Mouse (Mus musculus) midbrain, embryonic 13.5 days (tissue): ENCODE results near the gene Esrrg. TPM values are rescaled to one million over a fixed set of nuclear protein-coding genes. Genes with fewer than 3 reads are reported as not detected.

Experiments
- ATAC-seq: fragments of 200-750 bp; cut with Nextera tagmentation; 2 replicates; pipeline ENCODE4 v1.8.0; 2017; ENCODE audit warnings: mild to moderate bottlenecking, moderate TSS enrichment, moderate library complexity
- H3K27ac ChIP-seq: fragments of 300-500 bp; sonication (generic); 2 replicates; pipeline ENCODE4 v1.5.1; 2015; ENCODE audit warnings: inconsistent platforms, mild to moderate bottlenecking, moderate library complexity
- H3K27me3 ChIP-seq: fragments of 300-500 bp; sonication (generic); 2 replicates; pipeline ENCODE4 v1.6.1; 2015; ENCODE audit warnings: mild to moderate bottlenecking, inconsistent platforms
- H3K36me3 ChIP-seq: fragments of 300-500 bp; sonication (generic); 2 replicates; pipeline ENCODE4 v1.6.1; 2015; ENCODE audit warnings: mild to moderate bottlenecking, inconsistent platforms
- H3K4me1 ChIP-seq: fragments of 300-500 bp; sonication (generic); replicated peaks from 2 replicates; pipeline ENCODE4 v1.6.1; 2015; ENCODE audit warnings: inconsistent platforms
- H3K4me2 ChIP-seq: fragments of 300-500 bp; sonication (generic); replicated peaks from 2 replicates; pipeline ENCODE4 v1.6.1; 2015; ENCODE audit warnings: moderate library complexity, mild to moderate bottlenecking, inconsistent platforms
- H3K4me3 ChIP-seq: fragments of 300-500 bp; sonication (generic); replicated peaks from 2 replicates; pipeline ENCODE4 v1.5.1; 2015; ENCODE audit warnings: mild to moderate bottlenecking, inconsistent platforms
- H3K9ac ChIP-seq: fragments of 300-500 bp; sonication (generic); replicated peaks from 2 replicates; pipeline ENCODE4 v1.6.1; 2015; ENCODE audit warnings: mild to moderate bottlenecking, inconsistent platforms
- H3K9me3 ChIP-seq: fragments of 300-500 bp; sonication (generic); 2 replicates; pipeline ENCODE4 v1.6.1; 2016; ENCODE audit warnings: mild to moderate bottlenecking, inconsistent platforms
- WGBS: fragments of 180-500 bp; shearing (Covaris S2); methylation state at CpG from one replicate; pipeline ENCODE4 v1.1.7; 2015; 5-methylcytosine and 5-hydroxymethylcytosine counted together
- polyA plus RNA-seq: library from polyadenylated mRNA; unstranded; fragments of >200 nt; fragmentation: Nextera tagmentation; extraction: Ambion mirVana; gene quantifications from 2 replicates; pipeline ENCODE4 v1.2.1, GENCODE M21; 2015

Gene Esrrg
- polyA plus RNA-seq, 1 experiment from 2014 or later = 16.5 TPM

GRCm38 (mm10) chr1:187794240-187794930 lies 185.8 kb downstream of the Esrrg start:
- Histone ChIP-seq H3K4me2 (no peak overlapping the region), H3K4me3 (no peak overlapping the region), H3K36me3 (no peaks in the 10 kb centered on the region), H3K9me3 (no peaks in the 10 kb centered on the region), H3K4me1 (peaks cover 12% of the 10 kb centered on the region), H3K27me3 (no peaks in the 10 kb centered on the region), H3K27ac (no peak overlapping the region), H3K9ac (no peak overlapping the region)
- 92% methylated on average over 5 of the region's 5 CpGs for WGBS
- ATAC-seq = no peak

DNA sequence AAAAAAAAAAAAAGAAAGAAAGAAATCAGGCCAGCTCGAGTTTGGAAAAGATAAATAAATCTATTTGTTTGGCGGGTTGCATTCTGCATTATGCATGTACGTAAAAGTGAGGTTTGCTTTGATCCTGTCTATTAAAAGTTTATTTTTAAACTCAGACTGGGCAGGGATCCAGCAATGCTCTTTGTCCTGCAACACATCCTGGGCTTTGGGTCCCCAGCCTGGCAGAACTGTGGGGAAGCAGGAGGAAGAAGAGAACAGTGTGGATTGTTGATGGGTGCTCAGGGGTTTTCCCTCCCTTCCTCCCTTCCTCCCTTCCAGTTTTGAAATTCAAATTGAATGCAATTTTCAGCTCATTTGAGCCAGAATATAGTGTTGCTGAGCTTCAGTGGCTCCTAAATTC lies 187.0 kb downstream of the Esrrg start:
- Histone ChIP-seq H3K36me3 (no peaks in the 10 kb centered on the region), H3K4me2 (no peak overlapping the region), H3K9ac (no peak overlapping the region), H3K4me1 (peaks cover 12% of the 10 kb centered on the region), H3K27me3 (no peaks in the 10 kb centered on the region), H3K9me3 (no peaks in the 10 kb centered on the region), H3K27ac (0 out of 2 replicates have a peak overlapping the region, but pooled peaks have one; percentile 35), H3K4me3 (no peak overlapping the region)
- 74% methylated on average over 3 of the region's 3 CpGs for WGBS
- no peak for ATAC-seq

DNA sequence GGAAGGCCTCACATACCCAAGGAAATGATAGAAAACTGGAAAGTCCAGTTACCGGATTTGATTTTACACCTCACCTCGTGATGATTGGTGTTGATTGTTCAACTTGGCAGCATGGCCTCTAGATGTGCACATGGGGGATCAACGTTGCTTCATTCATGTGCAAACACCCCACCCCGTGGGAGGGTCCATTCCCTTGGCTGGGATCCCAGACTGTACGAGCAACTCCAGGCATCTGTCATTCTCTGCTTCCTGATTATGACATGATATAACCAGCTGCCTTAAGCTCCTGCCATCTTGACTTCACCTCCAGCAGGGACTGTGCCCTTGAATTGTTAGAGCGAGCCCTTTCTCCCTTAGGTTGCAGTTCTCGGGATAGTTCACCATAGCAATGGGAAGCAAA lies 190.7 kb downstream of the Esrrg start:
- H3K36me3 ChIP-seq = no peaks in the 10 kb centered on the region
- H3K9ac ChIP-seq = no peak overlapping the region
- H3K27me3 ChIP-seq = no peaks in the 10 kb centered on the region
- 75% methylated on average over 7 of the region's 7 CpGs for WGBS
- H3K4me2 ChIP-seq = no peak overlapping the region
- no peaks in the 10 kb centered on the region for H3K9me3 ChIP-seq
- peaks cover 20% of the 10 kb centered on the region for H3K4me1 ChIP-seq
- no peak for ATAC-seq
- no peak overlapping the region for H3K27ac ChIP-seq
- no peak overlapping the region for H3K4me3 ChIP-seq

GRCm38 (mm10) chr1:187800761-187801160 lies 192.2 kb downstream of the Esrrg start:
- H3K4me2 ChIP-seq = no peak overlapping the region
- 85% methylated on average over 10 of the region's 10 CpGs for WGBS
- H3K4me3 ChIP-seq = no peak overlapping the region
- no peak overlapping the region for H3K9ac ChIP-seq
- no peak overlapping the region for H3K27ac ChIP-seq
- H3K4me1 ChIP-seq = peaks cover 17% of the 10 kb centered on the region
- H3K27me3 ChIP-seq = no peaks in the 10 kb centered on the region
- H3K9me3 ChIP-seq = no peaks in the 10 kb centered on the region
- no peak for ATAC-seq
- H3K36me3 ChIP-seq = no peaks in the 10 kb centered on the region

DNA sequence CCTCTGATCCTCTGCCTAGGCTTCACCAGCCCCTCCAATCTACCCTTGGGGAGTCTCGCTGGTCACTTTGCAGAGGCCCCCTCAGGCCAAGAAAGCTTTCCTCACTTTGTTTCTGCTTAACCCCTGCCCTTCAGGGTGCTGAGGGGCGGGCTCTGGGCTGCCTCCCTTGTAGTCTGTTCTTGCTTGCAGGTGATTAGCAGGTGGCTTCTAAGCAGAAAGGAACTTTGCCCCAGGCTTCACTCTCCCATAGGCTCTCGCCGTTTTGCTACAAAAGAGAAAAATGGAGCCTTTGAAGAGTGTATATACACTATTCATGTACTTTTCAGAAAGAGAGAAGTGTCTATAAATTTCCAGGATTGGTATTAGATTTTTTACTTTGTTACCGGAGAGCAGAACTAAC lies 195.0 kb downstream of the Esrrg start:
- Histone ChIP-seq H3K9me3 (no peaks in the 10 kb centered on the region), H3K27ac (no peak overlapping the region), H3K9ac (no peak overlapping the region), H3K27me3 (0 out of 2 replicates have a peak, but pooled peaks cover 5% of the 10 kb centered on the region), H3K4me2 (no peak overlapping the region), H3K4me3 (no peak overlapping the region), H3K4me1 (peaks cover 26% of the 10 kb centered on the region), H3K36me3 (no peaks in the 10 kb centered on the region)
- 25% methylated on average over 5 of the region's 5 CpGs for WGBS
- no peak for ATAC-seq

DNA sequence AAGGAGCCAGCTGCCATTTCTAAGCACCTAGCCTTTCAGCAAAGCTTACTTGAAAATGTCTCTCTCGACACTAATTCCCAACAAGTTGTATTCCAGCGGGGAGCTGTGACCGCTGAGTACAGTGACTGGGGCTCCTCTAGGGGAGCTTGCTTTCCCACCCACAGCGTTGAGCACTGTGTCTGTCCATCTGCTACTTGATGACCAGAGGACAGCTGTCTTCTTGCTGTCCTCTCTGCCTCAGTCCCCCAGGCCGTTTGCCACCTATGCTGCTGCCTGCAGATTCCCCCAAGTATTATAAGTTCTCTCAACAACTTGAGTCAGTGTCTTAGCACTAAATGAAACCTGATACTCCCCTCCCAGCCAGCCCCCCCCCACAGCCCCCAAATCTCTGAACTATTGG lies 195.4 kb downstream of the Esrrg start:
- no peak overlapping the region for H3K4me2 ChIP-seq
- no peak overlapping the region for H3K4me3 ChIP-seq
- 0 out of 2 replicates have a peak, but pooled peaks have one; percentile 20 for ATAC-seq
- H3K4me1 ChIP-seq = peaks cover 26% of the 10 kb centered on the region
- 5% methylated on average over 5 of the region's 5 CpGs for WGBS
- H3K36me3 ChIP-seq = no peaks in the 10 kb centered on the region
- no peak overlapping the region for H3K27ac ChIP-seq
- H3K9me3 ChIP-seq = no peaks in the 10 kb centered on the region
- H3K9ac ChIP-seq = no peak overlapping the region
- H3K27me3 ChIP-seq = 0 out of 2 replicates have a peak, but pooled peaks cover 5% of the 10 kb centered on the region

DNA sequence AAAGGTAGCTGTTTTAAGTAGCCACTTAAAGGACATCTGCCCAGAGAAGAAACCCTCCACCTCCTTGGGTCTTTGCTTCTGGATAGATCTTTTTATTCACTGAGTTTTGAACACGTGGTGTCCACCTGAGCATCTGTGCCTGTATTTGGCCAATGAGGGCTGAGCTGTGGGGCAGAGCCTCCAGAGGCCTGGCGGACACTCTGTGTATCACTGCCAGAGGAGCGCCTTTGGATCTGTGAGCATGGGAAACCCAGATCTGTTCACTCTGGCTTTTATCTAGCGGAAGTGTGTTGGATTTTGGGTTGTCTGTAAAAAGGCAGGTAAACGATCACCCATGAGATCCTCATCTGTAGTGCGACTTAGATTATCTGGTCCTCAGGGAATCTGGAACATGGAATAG lies 196.4 kb downstream of the Esrrg start:
- no peak overlapping the region for H3K27ac ChIP-seq
- H3K4me1 ChIP-seq = peaks cover 26% of the 10 kb centered on the region
- H3K36me3 ChIP-seq = no peaks in the 10 kb centered on the region
- WGBS = 78% methylated on average over 6 of the region's 6 CpGs
- 0 out of 2 replicates have a peak, but pooled peaks cover 7% of the 10 kb centered on the region for H3K27me3 ChIP-seq
- H3K4me2 ChIP-seq = no peak overlapping the region
- H3K9ac ChIP-seq = no peak overlapping the region
- no peak for ATAC-seq
- H3K9me3 ChIP-seq = no peaks in the 10 kb centered on the region
- no peak overlapping the region for H3K4me3 ChIP-seq

- peaks cover 26% of the 10 kb centered on the region for H3K4me1 ChIP-seq
- H3K9ac ChIP-seq = no peak overlapping the region; the same call in 1 of the 2 replicates
- H3K4me2 ChIP-seq = no peak overlapping the region
- ATAC-seq = 0 out of 2 replicates have a peak, but pooled peaks have one; percentile 20
- 31% methylated on average over 12 of the region's 12 CpGs for WGBS
- no peak overlapping the region for H3K27ac ChIP-seq
- no peaks in the 10 kb centered on the region for H3K36me3 ChIP-seq
- H3K9me3 ChIP-seq = no peaks in the 10 kb centered on the region
- H3K4me3 ChIP-seq = no peak overlapping the region
- H3K27me3 ChIP-seq = 0 out of 2 replicates have a peak, but pooled peaks cover 7% of the 10 kb centered on the region
Observed at GRCm38 (mm10) chr1:187807477-187808390, 199.1 kb downstream of the Esrrg start.

- Histone ChIP-seq H3K4me2 (no peak overlapping the region), H3K9me3 (no peaks in the 10 kb centered on the region), H3K27me3 (0 out of 2 replicates have a peak, but pooled peaks cover 7% of the 10 kb centered on the region), H3K4me3 (no peak overlapping the region), H3K9ac (no peak overlapping the region), H3K36me3 (no peaks in the 10 kb centered on the region), H3K4me1 (peaks cover 25% of the 10 kb centered on the region), H3K27ac (no peak overlapping the region)
- ATAC-seq = no peak
- 50% methylated on average over 5 of the region's 5 CpGs for WGBS
Observed at GRCm38 (mm10) chr1:187808391-187808922, 199.9 kb downstream of the Esrrg start.

DNA sequence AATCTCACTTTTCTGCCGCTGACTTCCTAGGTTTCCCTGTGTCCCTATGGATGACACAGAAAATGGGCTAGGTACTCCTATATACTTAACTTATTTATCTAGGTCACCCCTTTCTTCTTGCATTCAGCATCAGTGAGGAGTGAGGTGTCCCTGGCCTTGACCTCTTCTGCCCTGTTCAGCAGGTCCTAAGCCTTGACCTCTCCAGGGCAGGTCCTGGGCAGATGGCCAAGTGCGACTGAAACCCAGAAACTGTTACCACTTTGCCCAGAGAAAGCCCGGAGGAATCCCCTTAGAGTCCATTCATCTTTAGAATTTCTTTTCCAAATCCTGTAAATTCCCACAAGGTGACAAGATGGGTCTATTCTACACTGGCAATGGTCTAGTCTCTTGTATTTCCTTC lies 201.0 kb downstream of the Esrrg start:
- 89% methylated on average over 3 of the region's 3 CpGs for WGBS

DNA sequence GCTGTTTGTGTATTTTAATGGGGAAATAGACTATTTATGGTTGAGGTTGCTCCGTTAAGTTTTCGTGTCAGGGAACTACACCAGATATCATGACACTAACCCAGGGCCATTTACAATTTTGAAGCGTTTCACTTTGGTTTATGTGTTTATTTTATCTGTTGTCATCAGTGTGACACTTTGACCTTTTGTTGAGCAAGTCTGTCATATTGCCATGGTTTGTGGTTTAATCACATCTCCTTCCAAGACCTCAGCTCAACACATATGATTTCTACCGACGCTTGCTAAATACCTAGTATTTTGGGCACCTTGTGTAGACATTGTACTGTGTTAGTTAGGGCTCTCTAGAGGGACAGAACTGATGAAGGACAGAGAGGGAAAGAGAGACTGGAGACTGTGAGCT lies 210.8 kb downstream of the Esrrg start:
- Histone ChIP-seq H3K9ac (no peak overlapping the region), H3K36me3 (no peaks in the 10 kb centered on the region), H3K27ac (no peak overlapping the region), H3K4me1 (no peaks in the 10 kb centered on the region), H3K27me3 (no peaks in the 10 kb centered on the region), H3K4me2 (no peak overlapping the region), H3K4me3 (no peak overlapping the region), H3K9me3 (no peaks in the 10 kb centered on the region)
- ATAC-seq = no peak
- WGBS = 92% methylated on average over 5 of the region's 5 CpGs

More for the DNA sequence above, 201.0 kb downstream of the Esrrg start:
- Histone ChIP-seq H3K4me1 (peaks cover 17% of the 10 kb centered on the region), H3K9ac (no peak overlapping the region), H3K9me3 (no peaks in the 10 kb centered on the region), H3K4me2 (no peak overlapping the region), H3K4me3 (no peak overlapping the region), H3K27ac (no peak overlapping the region), H3K36me3 (no peaks in the 10 kb centered on the region), H3K27me3 (0 out of 2 replicates have a peak, but pooled peaks cover 7% of the 10 kb centered on the region)
- ATAC-seq = no peak

DNA sequence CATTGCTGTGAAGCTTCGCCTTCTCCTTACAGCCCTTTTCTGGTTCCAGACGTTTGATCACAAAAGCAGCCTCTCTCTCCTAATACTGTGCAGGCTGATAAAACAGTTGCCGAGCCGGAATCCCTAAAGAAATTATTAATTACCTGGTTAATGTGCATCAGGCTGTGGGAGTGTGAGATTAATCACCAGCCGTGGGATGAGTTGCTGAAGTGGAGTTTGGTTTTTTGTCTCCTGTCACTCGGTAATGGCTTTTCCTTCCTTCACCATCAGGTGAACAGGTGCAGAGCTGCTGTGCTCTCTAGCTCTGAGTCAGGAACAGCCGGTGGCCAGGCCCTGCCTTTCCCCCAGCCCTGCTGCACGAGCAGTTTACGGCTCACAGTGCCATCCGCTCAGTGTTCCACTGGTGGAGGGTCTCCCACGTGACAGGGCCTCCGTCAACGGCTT lies 212.8 kb downstream of the Esrrg start:
- Histone ChIP-seq H3K9me3 (no peaks in the 10 kb centered on the region), H3K4me2 (no peak overlapping the region), H3K27me3 (no peaks in the 10 kb centered on the region), H3K36me3 (no peaks in the 10 kb centered on the region), H3K4me1 (no peaks in the 10 kb centered on the region), H3K27ac (no peak overlapping the region), H3K9ac (no peak overlapping the region), H3K4me3 (no peak overlapping the region)
- WGBS = 76% methylated on average over 13 of the region's 13 CpGs
- peak; percentile 37; the same call in 1 of the 2 replicates for ATAC-seq
